Mouse (Mus musculus): ENCODE measurements around the gene Cldn20.

DNA sequence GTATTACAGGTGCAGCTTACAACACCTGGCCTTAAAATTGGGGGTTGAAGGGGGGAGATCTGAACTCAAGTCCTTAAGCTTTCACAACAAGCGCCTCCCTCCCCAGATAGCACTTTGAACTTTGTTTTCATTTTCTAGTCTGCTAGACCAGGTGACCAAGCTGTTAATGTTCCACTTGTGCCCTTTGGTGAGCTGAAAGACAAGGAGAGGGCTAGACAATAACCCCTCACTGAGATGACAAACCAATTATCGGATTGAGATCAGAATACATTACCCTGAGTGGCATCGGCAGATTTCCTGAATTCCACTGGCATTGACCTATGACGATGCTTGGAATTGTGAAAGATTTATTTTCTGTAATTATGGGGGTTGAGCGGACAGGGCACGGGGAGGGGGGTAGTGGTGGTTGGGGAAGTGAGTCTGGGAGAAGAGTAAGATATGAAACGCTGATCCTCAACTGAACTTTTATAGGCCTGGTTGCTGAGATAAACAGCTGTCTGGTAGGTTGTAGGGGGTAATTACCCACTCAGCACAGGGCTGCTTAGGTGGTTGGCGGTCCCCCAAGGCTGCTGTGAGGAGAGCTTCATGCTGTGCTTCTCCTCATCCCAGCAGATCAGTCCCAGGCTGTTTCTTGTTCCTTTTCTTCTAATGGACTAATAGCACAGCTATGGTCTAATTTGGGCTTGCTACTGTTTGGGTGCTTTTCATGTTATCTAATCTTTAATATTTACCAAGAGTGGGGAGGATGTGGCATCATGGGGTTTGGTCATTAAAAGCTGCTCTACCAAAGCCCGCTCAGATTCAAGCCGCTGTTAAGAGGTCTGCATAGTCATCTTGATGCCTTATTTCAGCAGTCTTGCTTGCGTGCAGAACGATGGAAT lies 44.4 kb upstream of the Cldn20 start:
- TF ChIP-seq POLR2AphosphoS2 (IDR thresholded peaks at IDR 0.05; ENCODE audit: insufficient read length, low read depth) = no peak
- TF ChIP-seq MAX (IDR thresholded peaks at IDR 0.05; ENCODE audit: low read depth) = no peak
